Mouse (Mus musculus): Measurements from ENCODE around the gene Gse1. TPM values are rescaled to one million over a fixed set of nuclear protein-coding genes. Genes with fewer than 3 reads are reported as not detected.

Gene Gse1
- polyA plus RNA-seq, 1 experiment from 2014 or later = 6.9 TPM

- ATAC-seq (ENCODE audit: insufficient read depth, low FRiP score) = no peak
Observed at GRCm38 (mm10) chr8:120307528-120307927, 79.3 kb downstream of the Gse1 start.

DNA sequence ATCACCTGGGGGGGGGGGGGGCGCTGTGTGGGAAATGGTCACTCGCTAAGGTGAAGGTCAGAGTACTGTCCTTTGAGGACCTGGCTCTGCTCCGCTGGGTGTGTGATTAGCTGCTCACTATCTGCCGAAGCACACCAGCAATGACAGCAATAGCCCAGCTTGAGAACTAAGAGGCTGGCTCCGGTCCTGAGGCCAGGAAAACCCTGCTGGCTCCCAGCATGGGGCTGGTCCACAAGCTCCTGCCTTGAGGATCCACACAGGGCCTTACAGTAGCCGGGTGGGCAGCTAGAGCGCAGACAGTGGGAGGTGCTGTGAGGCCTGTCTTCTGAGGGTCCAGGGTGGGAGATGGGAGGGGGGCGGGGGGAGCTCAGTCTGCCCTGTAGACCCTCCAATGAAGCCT, 79.9 kb downstream of the Gse1 start:
- Histone ChIP-seq H3K4me2 (ENCODE audit: low read depth, low read length) (no peak overlapping the region), H3K36me3 (ENCODE audit: control insufficient read depth, insufficient read depth, low read length) (no peaks in the 10 kb centered on the region), H3K27ac (ENCODE audit: low read length) (peak overlapping the region; percentile 4; the same call in 1 of the 2 replicates), H3K4me3 (replicated peaks; ENCODE audit: low read length) (no peak overlapping the region), H3K27me3 (ENCODE audit: control insufficient read depth, insufficient read depth, low read length) (no peaks in the 10 kb centered on the region), H3K4me1 (ENCODE audit: control insufficient read depth, insufficient read depth, low read length) (peaks cover 26% of the 10 kb centered on the region), H3K9ac (ENCODE audit: low read length) (no peak overlapping the region), H3K9me3 (replicated peaks; ENCODE audit: control insufficient read depth, low read length) (no peaks in the 10 kb centered on the region)
- no peak for ATAC-seq (ENCODE audit: insufficient read depth, low FRiP score)
- 62% methylated on average over 8 of the region's 8 CpGs for WGBS

More at GRCm38 (mm10) chr8:120307528-120307927, 79.3 kb downstream of the Gse1 start:
- Histone ChIP-seq H3K36me3 (ENCODE audit: control insufficient read depth, insufficient read depth, low read length) (no peaks in the 10 kb centered on the region), H3K4me2 (ENCODE audit: low read depth, low read length) (no peak overlapping the region), H3K4me3 (replicated peaks; ENCODE audit: low read length) (no peak overlapping the region), H3K9ac (ENCODE audit: low read length) (no peak overlapping the region), H3K9me3 (replicated peaks; ENCODE audit: control insufficient read depth, low read length) (no peaks in the 10 kb centered on the region), H3K27ac (ENCODE audit: low read length) (no peak overlapping the region), H3K27me3 (ENCODE audit: control insufficient read depth, insufficient read depth, low read length) (no peaks in the 10 kb centered on the region), H3K4me1 (ENCODE audit: control insufficient read depth, insufficient read depth, low read length) (peaks cover 26% of the 10 kb centered on the region)
- WGBS = 60% methylated on average over 11 of the region's 11 CpGs

GRCm38 (mm10) chr8:120308553-120308952, 80.3 kb downstream of the Gse1 start:
- WGBS = 57% methylated on average over 9 of the region's 9 CpGs
- no peak overlapping the region for H3K9ac ChIP-seq (ENCODE audit: low read length)
- H3K4me1 ChIP-seq (ENCODE audit: control insufficient read depth, insufficient read depth, low read length) = peaks cover 24% of the 10 kb centered on the region
- H3K9me3 ChIP-seq (replicated peaks; ENCODE audit: control insufficient read depth, low read length) = no peaks in the 10 kb centered on the region
- H3K27ac ChIP-seq (ENCODE audit: low read length) = peak overlapping the region; percentile 4; the same call in 1 of the 2 replicates
- no peak for ATAC-seq (ENCODE audit: insufficient read depth, low FRiP score)
- no peak overlapping the region for H3K4me2 ChIP-seq (ENCODE audit: low read depth, low read length)
- no peaks in the 10 kb centered on the region for H3K27me3 ChIP-seq (ENCODE audit: control insufficient read depth, insufficient read depth, low read length)
- no peaks in the 10 kb centered on the region for H3K36me3 ChIP-seq (ENCODE audit: control insufficient read depth, insufficient read depth, low read length)
- H3K4me3 ChIP-seq (replicated peaks; ENCODE audit: low read length) = no peak overlapping the region

GRCm38 (mm10) chr8:120309326-120309725, 81.1 kb downstream of the Gse1 start:
- H3K27ac ChIP-seq (ENCODE audit: low read length) = peak overlapping the region; percentile 58; the same call in 1 of the 2 replicates
- no peaks in the 10 kb centered on the region for H3K36me3 ChIP-seq (ENCODE audit: control insufficient read depth, insufficient read depth, low read length)
- no peak overlapping the region for H3K4me3 ChIP-seq (replicated peaks; ENCODE audit: low read length)
- H3K27me3 ChIP-seq (ENCODE audit: control insufficient read depth, insufficient read depth, low read length) = no peaks in the 10 kb centered on the region
- H3K9me3 ChIP-seq (replicated peaks; ENCODE audit: control insufficient read depth, low read length) = no peaks in the 10 kb centered on the region
- peaks cover 17% of the 10 kb centered on the region for H3K4me1 ChIP-seq (ENCODE audit: control insufficient read depth, insufficient read depth, low read length)
- no peak overlapping the region for H3K9ac ChIP-seq (ENCODE audit: low read length)
- H3K4me2 ChIP-seq (ENCODE audit: low read depth, low read length) = no peak overlapping the region
- ATAC-seq (ENCODE audit: insufficient read depth, low FRiP score) = peak; percentile 54
- WGBS = 49% methylated on average over 18 of the region's 18 CpGs

GRCm38 (mm10) chr8:120310063-120310462, 81.8 kb downstream of the Gse1 start:
- no peak overlapping the region for H3K9ac ChIP-seq (ENCODE audit: low read length)
- no peak for ATAC-seq (ENCODE audit: insufficient read depth, low FRiP score)
- H3K36me3 ChIP-seq (ENCODE audit: control insufficient read depth, insufficient read depth, low read length) = no peaks in the 10 kb centered on the region
- peaks cover 17% of the 10 kb centered on the region for H3K4me1 ChIP-seq (ENCODE audit: control insufficient read depth, insufficient read depth, low read length)
- no peak overlapping the region for H3K4me3 ChIP-seq (replicated peaks; ENCODE audit: low read length)
- 69% methylated on average over 5 of the region's 5 CpGs for WGBS
- no peak overlapping the region for H3K27ac ChIP-seq (ENCODE audit: low read length)
- H3K4me2 ChIP-seq (ENCODE audit: low read depth, low read length) = no peak overlapping the region
- no peaks in the 10 kb centered on the region for H3K9me3 ChIP-seq (replicated peaks; ENCODE audit: control insufficient read depth, low read length)
- H3K27me3 ChIP-seq (ENCODE audit: control insufficient read depth, insufficient read depth, low read length) = no peaks in the 10 kb centered on the region

GRCm38 (mm10) chr8:120312452-120312851, 84.2 kb downstream of the Gse1 start:
- Histone ChIP-seq H3K4me3 (replicated peaks; ENCODE audit: low read length) (no peak overlapping the region), H3K27ac (ENCODE audit: low read length) (no peak overlapping the region), H3K4me1 (ENCODE audit: control insufficient read depth, insufficient read depth, low read length) (peaks cover 11% of the 10 kb centered on the region), H3K9me3 (replicated peaks; ENCODE audit: control insufficient read depth, low read length) (no peaks in the 10 kb centered on the region), H3K4me2 (ENCODE audit: low read depth, low read length) (no peak overlapping the region), H3K9ac (ENCODE audit: low read length) (no peak overlapping the region), H3K27me3 (ENCODE audit: control insufficient read depth, insufficient read depth, low read length) (no peaks in the 10 kb centered on the region), H3K36me3 (ENCODE audit: control insufficient read depth, insufficient read depth, low read length) (no peaks in the 10 kb centered on the region)
- ATAC-seq (ENCODE audit: insufficient read depth, low FRiP score) = no peak
- 76% methylated on average over 4 of the region's 4 CpGs for WGBS

DNA sequence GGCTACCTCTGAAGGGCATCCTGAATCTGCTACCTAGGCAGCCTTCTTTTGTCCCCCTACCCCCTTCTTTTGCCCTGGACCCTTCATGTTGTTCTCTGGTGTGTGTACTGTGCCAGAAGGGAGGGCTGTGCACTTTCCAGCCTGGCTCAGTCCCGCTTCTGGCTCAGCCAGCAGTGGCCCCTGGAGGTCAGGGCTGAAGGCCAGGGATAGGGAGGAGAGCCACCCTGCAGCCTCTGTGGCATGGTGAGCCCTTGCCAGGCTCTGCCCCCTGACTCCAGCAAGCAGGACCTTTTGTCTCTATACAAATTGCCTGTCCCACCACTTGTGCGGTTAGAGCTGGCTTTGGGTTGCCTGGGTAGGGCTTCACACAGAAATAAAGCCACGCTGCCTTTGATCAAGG, 85.4 kb downstream of the Gse1 start:
- H3K4me1 ChIP-seq (ENCODE audit: control insufficient read depth, insufficient read depth, low read length) = peaks cover 14% of the 10 kb centered on the region
- no peaks in the 10 kb centered on the region for H3K27me3 ChIP-seq (ENCODE audit: control insufficient read depth, insufficient read depth, low read length)
- H3K36me3 ChIP-seq (ENCODE audit: control insufficient read depth, insufficient read depth, low read length) = no peaks in the 10 kb centered on the region
- H3K4me3 ChIP-seq (replicated peaks; ENCODE audit: low read length) = no peak overlapping the region
- no peak overlapping the region for H3K4me2 ChIP-seq (ENCODE audit: low read depth, low read length)
- no peak overlapping the region for H3K27ac ChIP-seq (ENCODE audit: low read length)
- no peak overlapping the region for H3K9ac ChIP-seq (ENCODE audit: low read length)
- ATAC-seq (ENCODE audit: insufficient read depth, low FRiP score) = no peak
- H3K9me3 ChIP-seq (replicated peaks; ENCODE audit: control insufficient read depth, low read length) = no peaks in the 10 kb centered on the region
- WGBS = 80% methylated on average over 3 of the region's 3 CpGs

- Histone ChIP-seq H3K9ac (ENCODE audit: low read length) (no peak overlapping the region), H3K4me1 (ENCODE audit: control insufficient read depth, insufficient read depth, low read length) (peaks cover 5% of the 10 kb centered on the region), H3K27ac (ENCODE audit: low read length) (no peak overlapping the region), H3K9me3 (replicated peaks; ENCODE audit: control insufficient read depth, low read length) (no peaks in the 10 kb centered on the region), H3K4me2 (ENCODE audit: low read depth, low read length) (no peak overlapping the region), H3K36me3 (ENCODE audit: control insufficient read depth, insufficient read depth, low read length) (no peaks in the 10 kb centered on the region), H3K27me3 (ENCODE audit: control insufficient read depth, insufficient read depth, low read length) (no peaks in the 10 kb centered on the region), H3K4me3 (replicated peaks; ENCODE audit: low read length) (no peak overlapping the region)
- ATAC-seq (ENCODE audit: insufficient read depth, low FRiP score) = no peak
- WGBS = 70% methylated on average over 5 of the region's 5 CpGs
Observed at GRCm38 (mm10) chr8:120314932-120315331, 86.7 kb downstream of the Gse1 start.

DNA sequence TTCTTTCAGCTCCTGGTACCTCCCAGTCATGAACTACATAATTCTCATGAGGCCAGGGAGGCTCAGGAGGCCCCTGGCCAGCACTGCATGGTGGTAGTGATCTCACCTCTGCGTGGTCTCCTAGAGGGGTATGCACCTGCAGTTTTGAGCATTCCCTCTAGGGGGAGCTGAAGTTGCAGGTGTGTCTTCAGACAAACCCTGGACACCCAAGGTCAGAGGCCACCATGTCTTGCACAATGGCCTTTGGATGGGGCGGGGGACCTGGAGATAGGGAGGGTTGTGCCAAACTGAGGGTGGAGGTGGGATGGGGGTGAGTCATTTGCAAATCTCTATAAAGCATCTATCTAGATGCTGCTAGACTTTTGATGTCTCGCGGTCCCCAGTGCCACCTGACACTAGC, 87.4 kb downstream of the Gse1 start:
- Histone ChIP-seq H3K36me3 (ENCODE audit: control insufficient read depth, insufficient read depth, low read length) (no peaks in the 10 kb centered on the region), H3K27ac (ENCODE audit: low read length) (no peak overlapping the region), H3K9me3 (replicated peaks; ENCODE audit: control insufficient read depth, low read length) (no peaks in the 10 kb centered on the region), H3K9ac (ENCODE audit: low read length) (no peak overlapping the region), H3K4me2 (ENCODE audit: low read depth, low read length) (no peak overlapping the region), H3K4me3 (replicated peaks; ENCODE audit: low read length) (no peak overlapping the region), H3K27me3 (ENCODE audit: control insufficient read depth, insufficient read depth, low read length) (no peaks in the 10 kb centered on the region), H3K4me1 (ENCODE audit: control insufficient read depth, insufficient read depth, low read length) (peaks cover 4% of the 10 kb centered on the region; the same call in 1 of the 2 replicates)
- WGBS = 82% methylated on average over 4 of the region's 4 CpGs
- ATAC-seq (ENCODE audit: insufficient read depth, low FRiP score) = no peak

DNA sequence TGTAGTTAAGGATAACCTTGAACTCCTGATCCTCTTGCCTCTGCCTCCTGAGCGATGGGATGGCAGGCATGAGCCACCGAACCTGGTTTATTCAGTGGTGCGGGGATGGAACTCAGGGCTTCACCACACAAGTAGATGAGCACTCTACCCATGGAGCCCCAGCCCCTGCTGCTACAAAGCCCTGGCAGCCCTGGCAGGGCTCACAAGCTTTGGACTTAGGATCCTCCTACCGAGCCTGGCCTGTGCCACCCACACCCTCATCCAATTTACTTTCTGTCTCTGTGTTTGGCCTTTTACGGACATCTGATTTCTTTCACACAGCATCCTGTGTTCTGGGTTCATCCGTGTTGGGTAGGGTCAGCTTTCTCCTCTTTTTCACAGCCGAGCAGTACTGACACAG, 88.5 kb downstream of the Gse1 start:
- no peak for ATAC-seq (ENCODE audit: insufficient read depth, low FRiP score)
- H3K36me3 ChIP-seq (ENCODE audit: control insufficient read depth, insufficient read depth, low read length) = no peaks in the 10 kb centered on the region
- H3K9ac ChIP-seq (ENCODE audit: low read length) = no peak overlapping the region
- H3K4me2 ChIP-seq (ENCODE audit: low read depth, low read length) = no peak overlapping the region
- H3K9me3 ChIP-seq (replicated peaks; ENCODE audit: control insufficient read depth, low read length) = no peaks in the 10 kb centered on the region
- peaks cover 4% of the 10 kb centered on the region; the same call in 1 of the 2 replicates for H3K4me1 ChIP-seq (ENCODE audit: control insufficient read depth, insufficient read depth, low read length)
- no peak overlapping the region for H3K4me3 ChIP-seq (replicated peaks; ENCODE audit: low read length)
- no peaks in the 10 kb centered on the region for H3K27me3 ChIP-seq (ENCODE audit: control insufficient read depth, insufficient read depth, low read length)
- WGBS = 79% methylated on average over 7 of the region's 7 CpGs
- H3K27ac ChIP-seq (ENCODE audit: low read length) = no peak overlapping the region

Measured in stomach, embryonic 16.5 days (tissue).